Mouse (Mus musculus) heart, postnatal 10 days (tissue): ENCODE results near the gene Rgs19. TPM values are rescaled to one million over a fixed set of nuclear protein-coding genes. Genes with fewer than 3 reads are reported as not detected.
A peak's percentile ranks its signal among the peaks of the same experiment; 100 is the strongest.

Experiments used
- DNase-seq, 2 experiments: peaks; one replicate each; pipeline ENCODE4 v3.0.0; 2021
- intact Hi-C: fragments of 180-260 bp; cut with DNase I; formaldehyde crosslinking; loops from one replicate; pipeline ENCODE4 v1.15.1; 2025
- total RNA-seq, 2 experiments: library from RNA; stranded (reverse); gene quantifications; 2 replicates each; pipeline ENCODE4 v1.2.3; 2021

The Rgs19 gene
- total RNA-seq, 2 experiments from 2014 or later: 12.2 to 12.7 TPM

GRCm38 (mm10) chr2:181658930-181659555 is 34.7 kb downstream of the Rgs19 start:
- intact Hi-C loops: loop anchor here (1.0 to 2.0 kb wide), 3 partner anchors 19 to 48 kb away; no protein-coding TSS in a partner anchor
- peak; percentile 75 to 76 for DNase-seq

- no peak for DNase-seq
Measured at GRCm38 (mm10) chr2:181658528-181658927, 35.2 kb downstream of the Rgs19 start.

GRCm38 (mm10) chr2:181657441-181657840 is 36.3 kb downstream of the Rgs19 start:
- no peak for DNase-seq
- intact Hi-C loops: no loop called here

More at GRCm38 (mm10) chr2:181658528-181658927, 35.2 kb downstream of the Rgs19 start:
- intact Hi-C loops: loop anchor here (2.0 kb wide), 2 partner anchors 36 to 48 kb away; no protein-coding TSS in a partner anchor

GRCm38 (mm10) chr2:181656734-181657133 is 37.0 kb downstream of the Rgs19 start, which contains the start of gene Gm29797:
TSS of gene Gm29797 (plus strand) at chr2:181657034.
- DNase-seq: no peak
- intact Hi-C loops: no loop called here

- DNase-seq: no peak
- intact Hi-C loops: no loop called here
Measured at GRCm38 (mm10) chr2:181653523-181653922, 40.3 kb downstream of the Rgs19 start.

GRCm38 (mm10) chr2:181653065-181653464 is 40.7 kb downstream of the Rgs19 start:
- no peak for DNase-seq
- intact Hi-C loops: no loop called here

GRCm38 (mm10) chr2:181648926-181649325 is 44.9 kb downstream of the Rgs19 start:
- no peak for DNase-seq
- intact Hi-C loops: no loop called here

GRCm38 (mm10) chr2:181646626-181647472 is 46.9 kb downstream of the Rgs19 start:
- intact Hi-C loops: no loop called here
- no peak for DNase-seq

GRCm38 (mm10) chr2:181645666-181646065 is 48.1 kb downstream of the Rgs19 start:
- intact Hi-C loops: loop anchor here (2.0 kb wide), 1 partner anchor 33 kb away; no protein-coding TSS in a partner anchor
- no peak for DNase-seq

- DNase-seq: peak; percentile 39 to 64
- intact Hi-C loops: loop anchor here (2.0 kb wide), 1 partner anchor 34 kb away; no protein-coding TSS in a partner anchor
Measured at GRCm38 (mm10) chr2:181644361-181644760, 49.4 kb downstream of the Rgs19 start.

Other genes starting within 250 kb of the Rgs19 start
- gene Zbtb46, start 234.6 kb downstream of the Rgs19 start, total RNA-seq: 10 to 100 TPM; 14.8 to 15.9 TPM
- not detected for gene Abhd16b, start 200.8 kb downstream of the Rgs19 start, total RNA-seq
- 10 to 100 TPM; 69.9 to 74.9 TPM for gene Tpd52l2, start 196.8 kb downstream of the Rgs19 start, total RNA-seq
- 100 to 1,000 TPM in 1 of 2 experiments, 10 to 100 TPM in 1; 96.7 to 104 TPM for gene Dnajc5, start 173.5 kb downstream of the Rgs19 start, total RNA-seq
- 10 to 100 TPM; 43.3 to 47.1 TPM for gene Uckl1, start 109.1 kb downstream of the Rgs19 start, total RNA-seq
- gene Prpf6, start 102.1 kb downstream of the Rgs19 start, total RNA-seq: 10 to 100 TPM; 37.0 to 41.1 TPM
- 10 to 100 TPM; 31.2 to 39.5 TPM for gene Zfp512b, start 101.2 kb downstream of the Rgs19 start, total RNA-seq
- 1 to 10 TPM; 2.7 to 3.2 TPM for gene Samd10, start 94.8 kb downstream of the Rgs19 start, total RNA-seq
- gene Gm29797, start 36.9 kb downstream of the Rgs19 start, total RNA-seq: not detected
- gene Sox18, start 22.3 kb downstream of the Rgs19 start, total RNA-seq: 100 to 1,000 TPM in 1 of 2 experiments, 10 to 100 TPM in 1; 91.5 to 103 TPM
- 10 to 100 TPM in 1 of 2 experiments, 1 to 10 TPM in 1; 8.6 to 10.7 TPM for gene Tcea2, start 13.7 kb downstream of the Rgs19 start, total RNA-seq
- not detected for gene Lkaaear1, start 4.5 kb upstream of the Rgs19 start, total RNA-seq
- not detected for gene Oprl1, start 21.0 kb upstream of the Rgs19 start, total RNA-seq
- not detected for gene Myt1, start 69.4 kb upstream of the Rgs19 start, total RNA-seq
- gene Pcmtd2, start 143.9 kb upstream of the Rgs19 start, total RNA-seq: 10 to 100 TPM; 40.8 to 48.7 TPM
- gene Polr3k, start 170.4 kb upstream of the Rgs19 start, total RNA-seq: 10 to 100 TPM; 11.4 to 12.8 TPM